Mouse (Mus musculus) C2C12 (cell line): ENCODE results near the gene Ecsit. TPM values are rescaled to one million over a fixed set of nuclear protein-coding genes. Genes with fewer than 3 reads are reported as not detected.

Source experiments
- H3K27me3 ChIP-seq: one replicate; pipeline ENCODE4 v1.6.1; 2011; ENCODE audit not compliant: control insufficient read depth, insufficient read depth, insufficient read length
- H3K36me3 ChIP-seq: one replicate; pipeline ENCODE4 v1.6.1; 2011; ENCODE audit not compliant: control insufficient read depth, insufficient read depth
- H3K4me3 ChIP-seq: one replicate; pipeline ENCODE4 v1.5.1; 2011; ENCODE audit warnings: mild to moderate bottlenecking, control low read depth; ENCODE audit not compliant: poor library complexity, insufficient read depth, severe bottlenecking
- H3K79me2 ChIP-seq: one replicate; pipeline ENCODE4 v1.6.1; 2011; ENCODE audit not compliant: control insufficient read depth, insufficient read depth
- H3K79me3 ChIP-seq: one replicate; pipeline ENCODE4 v1.6.1; 2011; ENCODE audit warnings: low read depth, control low read depth
- H3ac ChIP-seq: one replicate; pipeline ENCODE3; 2011; ENCODE audit warnings: low read depth; ENCODE audit not compliant: control insufficient read depth, insufficient read length
- CEBPB ChIP-seq: IDR thresholded peaks from one replicate; pipeline ENCODE4 v1.6.1; 2011; ENCODE audit warnings: low read depth, mild to moderate bottlenecking, control low read depth, moderate library complexity
- CTCF ChIP-seq: IDR thresholded peaks from one replicate; pipeline ENCODE4 v1.5.1; 2011; ENCODE audit not compliant: control insufficient read depth, insufficient read depth, insufficient read length
- FOSL1 ChIP-seq: IDR thresholded peaks from one replicate; pipeline ENCODE4 v1.8.0; 2011; ENCODE audit warnings: mild to moderate bottlenecking, low read length; ENCODE audit not compliant: poor library complexity, insufficient read depth, severe bottlenecking
- MAX ChIP-seq: IDR thresholded peaks from one replicate; pipeline ENCODE4 v1.6.1; 2011; ENCODE audit warnings: mild to moderate bottlenecking, control low read depth
- MYOD1 ChIP-seq: IDR thresholded peaks from one replicate; pipeline ENCODE4 v1.6.1; 2011; ENCODE audit warnings: low read depth; ENCODE audit not compliant: control insufficient read depth, insufficient read length
- MYOG ChIP-seq: IDR thresholded peaks from one replicate; pipeline ENCODE4 v1.6.1; 2011; ENCODE audit not compliant: control insufficient read depth, insufficient read length; ENCODE audit errors: extremely low read depth
- USF1 ChIP-seq: IDR thresholded peaks from one replicate; pipeline ENCODE4 v1.6.1; 2011; ENCODE audit warnings: low read depth, mild to moderate bottlenecking, control low read depth, moderate library complexity
- polyA plus RNA-seq: library from polyadenylated mRNA; unstranded; fragments of >200 nt; fragmentation: generic; extraction: Trizol; gene quantifications from one replicate; pipeline ENCODE4 v1.2.1, GENCODE M21; 2012; ENCODE audit warnings: missing spikeins

The Ecsit gene
- polyA plus RNA-seq, 1 experiment: 32.6 TPM

DNA sequence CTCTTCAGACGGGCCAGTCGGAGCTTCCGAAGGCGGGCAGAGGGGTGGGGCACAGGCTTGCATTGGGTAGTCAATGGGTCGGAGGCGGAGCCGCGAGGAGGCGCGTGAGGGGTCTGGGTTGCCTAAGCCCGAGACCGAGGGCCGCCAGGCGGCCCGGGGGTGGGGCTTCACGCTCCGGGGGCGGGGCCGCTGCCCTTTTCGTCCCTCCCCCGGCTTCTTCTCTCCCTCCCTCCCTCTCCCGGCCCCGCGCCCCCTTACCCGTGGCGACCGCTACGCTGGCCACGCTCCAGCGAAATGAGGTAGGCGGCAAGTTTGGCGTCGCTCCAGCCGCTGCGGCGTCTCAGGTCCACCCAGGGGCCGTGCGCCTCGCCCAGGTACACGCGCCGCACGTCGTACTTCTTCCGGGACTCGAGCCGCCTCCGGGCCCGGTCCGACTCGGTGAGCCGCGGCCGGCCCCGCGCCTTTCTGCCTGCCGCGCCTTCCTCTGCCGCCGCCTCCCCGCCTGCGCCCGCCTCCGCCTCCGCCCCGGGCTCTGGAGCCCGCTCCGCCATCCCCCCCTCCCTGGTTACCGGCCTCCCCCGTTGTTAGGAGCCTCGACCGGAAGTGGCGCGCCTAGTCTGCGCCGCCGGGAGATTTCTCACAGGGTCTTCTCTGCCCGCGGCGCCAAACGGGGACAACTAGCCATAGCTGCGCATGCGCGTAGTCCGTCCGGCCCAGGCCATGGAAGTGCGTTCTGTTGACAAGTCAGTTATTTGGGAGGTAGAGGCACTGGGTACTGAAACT is 14.3 kb downstream of the Ecsit start, which contains the start of the genes Gm49318 and Zfp653:
Gene Gm49318, minus strand, starts transcription at position 469 of the 783 bp plus-strand sequence.
Gene Zfp653, minus strand, starts transcription at position 586 of the 783 bp plus-strand sequence.
- Histone ChIP-seq H3K27me3 (no peaks in the 10 kb centered on the region), H3ac (peak within 1 kb of the TSS; percentile 86), H3K79me2 (no peaks in the 10 kb centered on the region), H3K79me3 (no peaks in the 10 kb centered on the region), H3K4me3 (peak within 1 kb of the TSS; percentile 53), H3K36me3 (peaks cover 6% of the 10 kb centered on the region)
- TF ChIP-seq USF1 (no peak), CTCF (no peak), MAX (peak; percentile 49)

DNA sequence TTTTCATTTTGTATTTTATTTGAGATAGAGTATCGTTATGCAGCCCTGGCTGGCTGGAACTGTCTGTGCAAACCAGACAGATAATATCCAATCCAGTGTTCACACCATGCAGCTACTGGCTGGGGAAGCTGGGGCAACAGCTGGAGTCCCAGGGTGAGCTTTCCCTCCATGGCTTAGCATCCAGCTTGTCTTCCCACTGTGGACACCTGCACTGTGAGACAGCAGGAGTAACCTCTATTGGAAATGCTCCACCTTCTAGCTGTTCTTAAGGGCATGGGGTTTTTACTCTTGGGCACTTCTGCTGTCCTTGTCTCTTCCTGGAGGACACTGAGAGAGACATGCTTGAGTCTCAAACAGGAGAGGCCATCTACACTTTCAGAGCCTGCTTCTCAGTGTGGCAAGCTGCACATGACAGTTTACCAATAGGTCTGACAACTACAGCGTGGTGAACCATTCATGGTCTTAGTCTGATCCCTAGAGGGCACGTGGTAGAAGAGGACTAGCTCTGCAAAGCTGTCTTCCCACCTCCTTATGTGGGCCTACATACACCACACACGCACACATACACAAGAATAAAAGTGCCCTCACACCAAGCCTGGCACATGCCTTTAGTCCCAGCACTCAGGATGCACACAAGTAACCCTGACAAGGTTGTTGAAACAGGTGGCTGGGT is 15.2 kb downstream of the Ecsit start:
- TF ChIP-seq CEBPB: no peak
- TF ChIP-seq USF1: no peak
- TF ChIP-seq FOSL1: no peak
- TF ChIP-seq MYOD1: no peak
- H3K36me3 ChIP-seq: peaks cover 15% of the 10 kb centered on the region
- H3K27me3 ChIP-seq: no peaks in the 10 kb centered on the region

DNA sequence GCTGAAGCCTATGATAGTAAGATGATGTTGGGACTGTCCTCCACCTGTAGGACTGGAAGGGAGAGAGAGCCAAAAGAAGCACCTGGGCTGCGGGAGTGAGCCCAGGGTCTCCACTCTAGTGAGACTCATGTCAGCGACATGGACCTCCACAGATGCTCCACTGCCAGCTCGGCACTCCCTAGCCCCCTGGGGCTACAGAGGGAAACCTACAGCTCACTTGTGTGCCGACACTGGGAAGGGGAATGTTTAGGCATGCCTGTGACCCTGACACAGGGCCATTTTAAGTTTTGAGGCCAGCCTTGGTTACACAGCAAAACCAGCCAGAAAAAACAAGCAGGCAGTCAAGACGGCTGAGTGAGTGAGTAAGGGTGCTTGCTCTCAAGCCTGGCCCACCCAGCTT is 18.0 kb downstream of the Ecsit start:
- TF ChIP-seq MYOG (no peak), FOSL1 (no peak), CTCF (no peak), MYOD1 (no peak)

More for the DNA sequence above, 15.2 kb downstream of the Ecsit start:
- Histone ChIP-seq H3K79me3 (no peaks in the 10 kb centered on the region), H3K79me2 (no peaks in the 10 kb centered on the region), H3ac (no peak overlapping the region), H3K4me3 (no peak overlapping the region)

GRCm38 (mm10) chr9:22066433-22066832 is 18.8 kb downstream of the Ecsit start:
- Histone ChIP-seq H3K79me3 (no peaks in the 10 kb centered on the region), H3ac (no peak overlapping the region), H3K36me3 (peaks cover 26% of the 10 kb centered on the region), H3K27me3 (no peaks in the 10 kb centered on the region), H3K4me3 (no peak overlapping the region), H3K79me2 (no peaks in the 10 kb centered on the region)
- TF ChIP-seq CTCF (peak; percentile 53), MYOD1 (no peak), FOSL1 (no peak), USF1 (no peak)

More for the DNA sequence above, 18.0 kb downstream of the Ecsit start:
- Histone ChIP-seq H3K79me2 (no peaks in the 10 kb centered on the region), H3K4me3 (no peak overlapping the region), H3K36me3 (peaks cover 26% of the 10 kb centered on the region), H3ac (no peak overlapping the region), H3K27me3 (no peaks in the 10 kb centered on the region), H3K79me3 (no peaks in the 10 kb centered on the region)

GRCm38 (mm10) chr9:22065642-22066041 is 19.6 kb downstream of the Ecsit start:
- no peak overlapping the region for H3ac ChIP-seq
- TF ChIP-seq CTCF: no peak
- no peak for TF ChIP-seq CEBPB
- TF ChIP-seq FOSL1: no peak
- no peak for TF ChIP-seq MAX
- TF ChIP-seq USF1: no peak
- no peak for TF ChIP-seq MYOD1
- TF ChIP-seq MYOG: no peak
- H3K79me2 ChIP-seq: no peaks in the 10 kb centered on the region
- peaks cover 26% of the 10 kb centered on the region for H3K36me3 ChIP-seq
- no peak overlapping the region for H3K4me3 ChIP-seq
- no peaks in the 10 kb centered on the region for H3K79me3 ChIP-seq
- H3K27me3 ChIP-seq: no peaks in the 10 kb centered on the region

DNA sequence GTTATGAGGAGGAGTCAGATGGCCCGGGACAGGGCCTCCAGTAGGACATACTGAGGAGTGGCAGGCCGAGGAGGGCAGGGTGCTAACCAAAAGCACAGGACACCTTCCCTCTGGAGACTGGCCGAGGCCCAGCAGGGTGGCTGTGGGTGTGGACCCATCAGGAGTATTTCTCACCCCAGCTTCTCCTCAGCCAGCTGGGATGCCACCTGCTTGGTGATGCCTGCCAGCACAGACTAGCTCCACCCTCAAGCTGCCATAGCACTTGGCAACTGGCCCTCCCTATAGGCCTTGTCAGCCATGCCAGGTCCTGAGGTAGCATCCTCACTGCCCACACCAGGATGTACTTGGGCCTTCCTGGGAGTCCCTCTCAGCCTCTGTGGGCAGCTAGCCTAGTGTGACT is 20.9 kb downstream of the Ecsit start:
- no peak for TF ChIP-seq USF1
- no peak for TF ChIP-seq CTCF
- no peak for TF ChIP-seq MYOG
- no peak for TF ChIP-seq MYOD1
- no peak for TF ChIP-seq MAX
- TF ChIP-seq FOSL1: no peak
- TF ChIP-seq CEBPB: no peak
- Histone ChIP-seq H3ac (no peak overlapping the region), H3K36me3 (peaks cover 26% of the 10 kb centered on the region), H3K27me3 (no peaks in the 10 kb centered on the region), H3K4me3 (no peak overlapping the region), H3K79me3 (no peaks in the 10 kb centered on the region), H3K79me2 (no peaks in the 10 kb centered on the region)
